Comparison of ENCODE assay signal across 23 mouse cellular contexts in genomic region chr4:82683583-82683982, GRCm38 (mm10).
"Had no signal": no experiment of that assay in that cellular context is flagged by ENCODE, and none has a peak within 500 bp of the region (broad histone marks: within the 10 kb centered on the region; RNA-seq: fewer than 3 reads in every experiment).

No protein-coding gene starts in this region.

- DNase-seq: kidney, adult 9 months; kidney, postnatal 25 days; layer of hippocampus, adult 9-11 months; liver; lung, adult 18-20 months; lung, postnatal 10 days; right cerebral cortex, postnatal 14 days; right cerebral cortex, postnatal 4 days; thymus, adult 2 months; thymus, postnatal 14 days; thymus, postnatal 4 days had no signal

- H3K27ac ChIP-seq: kidney, postnatal 0 days; layer of hippocampus, adult 2 months; limb, embryonic 10.5 days; limb, embryonic 13.5 days; liver, embryonic 12.5 days; liver, embryonic 15.5 days; midbrain, embryonic 12.5 days; midbrain, embryonic 15.5 days; neural tube, embryonic 12.5 days; neural tube, embryonic 15.5 days; stomach, postnatal 0 days had no signal

- H3K4me1 ChIP-seq: liver, embryonic 12.5 days; liver, embryonic 15.5 days; midbrain, embryonic 15.5 days; neural tube, embryonic 12.5 days; neural tube, embryonic 15.5 days had no signal

- ATAC-seq: liver, embryonic 12.5 days; midbrain, embryonic 15.5 days had no signal

- H3K9ac ChIP-seq: limb, embryonic 13.5 days; liver, embryonic 12.5 days; liver, embryonic 15.5 days; lung, embryonic 15.5 days; midbrain, embryonic 12.5 days; midbrain, embryonic 15.5 days; neural tube, embryonic 12.5 days; neural tube, embryonic 15.5 days had no signal

- H3K4me3 ChIP-seq: limb, embryonic 10.5 days; limb, embryonic 13.5 days; liver, embryonic 12.5 days; liver, embryonic 15.5 days; lung, embryonic 15.5 days; midbrain, embryonic 12.5 days; midbrain, embryonic 15.5 days; neural tube, embryonic 12.5 days; neural tube, embryonic 15.5 days had no signal

- H3K36me3 ChIP-seq: limb, embryonic 10.5 days; limb, embryonic 13.5 days; liver, embryonic 12.5 days; liver, embryonic 15.5 days; lung, embryonic 15.5 days; midbrain, embryonic 12.5 days; midbrain, embryonic 15.5 days; neural tube, embryonic 12.5 days; neural tube, embryonic 15.5 days had no signal

- H3K9me3 ChIP-seq: limb, embryonic 10.5 days; limb, embryonic 13.5 days; liver, embryonic 12.5 days; liver, embryonic 15.5 days; lung, embryonic 15.5 days; midbrain, embryonic 12.5 days; midbrain, embryonic 15.5 days; neural tube, embryonic 12.5 days; neural tube, embryonic 15.5 days had no signal

- H3K27me3 ChIP-seq: limb, embryonic 13.5 days; liver, embryonic 12.5 days; liver, embryonic 15.5 days; lung, embryonic 15.5 days; midbrain, embryonic 12.5 days; midbrain, embryonic 15.5 days; neural tube, embryonic 12.5 days; neural tube, embryonic 15.5 days had no signal

- H3K4me2 ChIP-seq: limb, embryonic 13.5 days; liver, embryonic 12.5 days; liver, embryonic 15.5 days; midbrain, embryonic 12.5 days; midbrain, embryonic 15.5 days; neural tube, embryonic 12.5 days; neural tube, embryonic 15.5 days had no signal
